Mouse (Mus musculus): Measurements from ENCODE around the gene Elmod1.
"Not testable (repeated sequence)": the region's sequence is repeated elsewhere in the genome, so short reads cannot be mapped to it uniquely, and the experiment has no call there.

The Elmod1 gene

GRCm38 (mm10) chr9:53975122-53975518, at the start of gene Elmod1:
Elmod1 (minus strand) TSS chr9:53975301.
- peak; percentile 43 to 58 for DNase-seq (ENCODE audit: low spot score in 2 of 2)

GRCm38 (mm10) chr9:54022795-54023194, 47.7 kb upstream of the Elmod1 start:
- no peak for DNase-seq (ENCODE audit: low spot score in 2 of 2)

GRCm38 (mm10) chr9:53994528-53994927, 19.4 kb upstream of the Elmod1 start:
- no peak for DNase-seq (ENCODE audit: low spot score in 2 of 2)

GRCm38 (mm10) chr9:53992567-53992966, 17.5 kb upstream of the Elmod1 start:
- not testable (repeated sequence) for DNase-seq (ENCODE audit: low spot score in 2 of 2)

- peak in 1 of 2 experiments; percentile 48 for DNase-seq (ENCODE audit: low spot score in 2 of 2)
Measured at GRCm38 (mm10) chr9:53990921-53991320, 15.8 kb upstream of the Elmod1 start.

- peak in 1 of 2 experiments; percentile 47 for DNase-seq (ENCODE audit: low spot score in 2 of 2)
Measured at GRCm38 (mm10) chr9:53986972-53987371, 11.9 kb upstream of the Elmod1 start.

GRCm38 (mm10) chr9:53984868-53985267, 9.8 kb upstream of the Elmod1 start:
- peak; percentile 50 to 76 for DNase-seq (ENCODE audit: low spot score in 2 of 2)

- DNase-seq (ENCODE audit: low spot score in 2 of 2): peak in 1 of 2 experiments; percentile 28
Measured at GRCm38 (mm10) chr9:53974328-53975121, 576 bp downstream of the Elmod1 start.

- no peak for DNase-seq (ENCODE audit: low spot score in 2 of 2)
Measured at GRCm38 (mm10) chr9:53973929-53974327, 1.2 kb downstream of the Elmod1 start.

- no peak for DNase-seq (ENCODE audit: low spot score in 2 of 2)
Measured at GRCm38 (mm10) chr9:53973241-53973640, 1.9 kb downstream of the Elmod1 start.

- DNase-seq (ENCODE audit: low spot score in 2 of 2): no peak
Measured at GRCm38 (mm10) chr9:53972358-53972757, 2.7 kb downstream of the Elmod1 start.

- peak in 1 of 2 experiments; percentile 20 for DNase-seq (ENCODE audit: low spot score in 2 of 2)
Measured at GRCm38 (mm10) chr9:53967610-53968368, 7.3 kb downstream of the Elmod1 start.

GRCm38 (mm10) chr9:53957021-53957420, 18.1 kb downstream of the Elmod1 start:
- DNase-seq (ENCODE audit: low spot score in 2 of 2): no peak

- no peak for DNase-seq (ENCODE audit: low spot score in 2 of 2)
Measured at GRCm38 (mm10) chr9:53954853-53955252, 20.2 kb downstream of the Elmod1 start.

GRCm38 (mm10) chr9:53947463-53947862, 27.6 kb downstream of the Elmod1 start:
- DNase-seq (ENCODE audit: low spot score in 2 of 2): no peak

GRCm38 (mm10) chr9:53938555-53938954, 36.5 kb downstream of the Elmod1 start:
- no peak for DNase-seq (ENCODE audit: low spot score in 2 of 2)

- peak in 1 of 2 experiments; percentile 56 for DNase-seq (ENCODE audit: low spot score in 2 of 2)
Measured at GRCm38 (mm10) chr9:53934179-53934578, 40.9 kb downstream of the Elmod1 start.

- no peak for DNase-seq (ENCODE audit: low spot score in 2 of 2)
Measured at GRCm38 (mm10) chr9:53933375-53933774, 41.7 kb downstream of the Elmod1 start.

- no peak for DNase-seq (ENCODE audit: low spot score in 2 of 2)
Measured at GRCm38 (mm10) chr9:53930906-53931305, 44.2 kb downstream of the Elmod1 start.

- no peak for DNase-seq (ENCODE audit: low spot score in 2 of 2)
Measured at GRCm38 (mm10) chr9:53921061-53921460, 54.0 kb downstream of the Elmod1 start.

- no peak for DNase-seq (ENCODE audit: low spot score in 2 of 2)
Measured at GRCm38 (mm10) chr9:53915929-53916721, 59.0 kb downstream of the Elmod1 start.

GRCm38 (mm10) chr9:53910823-53911222, 64.3 kb downstream of the Elmod1 start:
- no peak for DNase-seq (ENCODE audit: low spot score in 2 of 2)
